Mouse (Mus musculus): ENCODE results near the gene Ppa2.

DNA sequence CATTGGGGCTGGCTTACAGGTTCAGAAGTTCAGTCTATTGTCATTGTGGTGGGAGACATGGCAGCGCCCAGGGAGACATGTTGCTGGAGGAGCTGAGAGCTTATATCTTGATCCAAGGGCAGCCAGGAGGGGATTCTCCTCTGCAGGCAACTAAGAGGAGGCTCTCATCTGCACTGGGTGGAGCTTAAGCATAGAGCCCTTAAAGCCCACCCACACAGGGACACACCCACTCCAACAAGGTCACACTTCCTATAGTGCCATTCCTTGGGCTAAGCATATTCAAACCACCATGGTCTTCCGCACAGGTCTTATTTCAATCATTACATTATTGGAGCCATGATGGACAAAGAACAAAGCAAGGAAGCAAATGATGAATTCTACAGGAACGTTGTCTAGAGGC, 95.7 kb downstream of the Ppa2 start:
- TF ChIP-seq POLR2A (IDR thresholded peaks at IDR 0.05; ENCODE audit: borderline replicate concordance, low read depth, low read length) (no peak), CTCF (IDR thresholded peaks at IDR 0.05; ENCODE audit: low read depth, low read length) (no peak)

Data from bone marrow macrophage, adult 2 months (primary cell).